Mouse (Mus musculus): ENCODE data around the gene Mgat5. TPM values are rescaled to one million over a fixed set of nuclear protein-coding genes. Genes with fewer than 3 reads are reported as not detected.

Gene Mgat5
- polyA plus RNA-seq, 1 experiment from 2014 or later, result 15.0 TPM

DNA sequence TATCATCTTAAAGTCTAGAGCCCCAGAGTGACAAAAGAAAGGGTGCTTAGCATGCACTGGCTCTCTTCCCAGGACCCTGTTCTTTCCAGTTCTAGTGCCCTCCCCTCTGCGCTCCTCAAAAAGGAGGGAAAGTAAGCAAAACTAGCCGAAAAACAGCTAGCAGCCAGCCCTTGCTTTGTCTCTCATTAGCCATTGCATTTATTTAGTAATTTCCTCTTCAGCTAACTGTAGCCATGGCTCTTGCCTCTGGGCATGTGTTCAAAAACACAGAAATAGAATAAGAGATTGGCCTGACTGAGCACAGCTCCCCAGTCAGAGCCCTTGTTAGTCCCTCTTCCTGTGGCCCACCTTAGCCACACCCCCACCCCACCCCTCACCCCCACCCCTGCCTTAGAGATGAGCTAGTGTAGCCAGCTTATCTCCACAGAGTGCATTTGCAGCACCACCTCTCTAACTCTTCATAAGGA lies 204.2 kb downstream of the Mgat5 start:
- no peak overlapping the region for H3K4me2 ChIP-seq
- H3K4me3 ChIP-seq, result no peak overlapping the region
- H3K27ac ChIP-seq (replicated peaks), result peak overlapping the region; percentile 37
- H3K4me1 ChIP-seq (replicated peaks), result 0 out of 2 replicates have a peak, but pooled peaks cover 4% of the 10 kb centered on the region
- no peaks in the 10 kb centered on the region for H3K27me3 ChIP-seq
- no peaks in the 10 kb centered on the region for H3K9me3 ChIP-seq
- peaks cover 9% of the 10 kb centered on the region for H3K36me3 ChIP-seq
- H3K9ac ChIP-seq, result no peak overlapping the region
- ATAC-seq (ENCODE audit: low FRiP score, low read depth), result peak; percentile 77
- WGBS, result 52% methylated on average over 2 of the region's 2 CpGs

DNA sequence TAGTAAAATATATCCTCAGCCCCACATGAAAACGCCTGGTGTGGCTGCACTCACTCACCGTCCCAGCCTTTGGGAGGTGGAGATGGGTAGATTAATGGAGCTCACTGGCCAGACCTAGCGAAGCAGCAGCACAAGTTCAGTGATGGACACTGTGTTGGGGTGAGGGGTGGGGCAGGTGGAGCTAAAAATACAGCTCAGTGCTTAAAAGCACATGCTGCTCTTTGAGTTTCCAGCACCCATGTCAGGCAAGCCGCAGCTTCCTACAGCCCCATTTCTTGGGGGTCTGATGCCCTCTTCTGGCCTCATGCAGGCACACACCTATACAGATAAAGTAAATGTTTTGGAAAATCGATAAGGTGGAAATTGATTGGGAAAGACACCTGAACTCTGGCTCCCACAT lies 204.7 kb downstream of the Mgat5 start:
- Histone ChIP-seq H3K9ac (no peak overlapping the region), H3K27me3 (no peaks in the 10 kb centered on the region), H3K4me2 (no peak overlapping the region), H3K36me3 (peaks cover 9% of the 10 kb centered on the region), H3K4me3 (no peak overlapping the region), H3K27ac (replicated peaks) (peak overlapping the region; percentile 37), H3K9me3 (no peaks in the 10 kb centered on the region), H3K4me1 (replicated peaks) (0 out of 2 replicates have a peak, but pooled peaks cover 4% of the 10 kb centered on the region)
- peak; percentile 40 for ATAC-seq (ENCODE audit: low FRiP score, low read depth)
- 46% methylated on average over 5 of the region's 5 CpGs for WGBS

DNA sequence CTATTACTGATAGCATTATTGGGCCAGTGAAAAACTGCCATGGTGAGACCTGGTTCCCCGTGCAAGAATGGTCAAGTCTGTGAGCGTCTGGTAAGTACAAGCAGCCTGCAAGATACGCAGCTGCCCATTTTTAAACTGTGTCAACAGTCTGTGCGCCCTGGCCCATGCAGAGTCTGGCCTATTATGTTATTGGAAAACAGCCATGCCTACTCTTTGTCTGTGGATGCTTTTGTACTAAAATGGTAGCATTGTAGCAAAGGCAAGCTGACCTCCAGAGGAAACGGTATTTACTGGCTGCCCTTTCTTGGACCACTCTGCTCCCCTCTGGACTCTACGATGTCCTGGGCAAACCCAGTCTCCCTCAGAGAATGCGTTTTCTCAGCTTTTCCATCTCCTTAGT lies 209.7 kb downstream of the Mgat5 start:
- no peak overlapping the region for H3K4me3 ChIP-seq
- H3K4me2 ChIP-seq, result no peak overlapping the region
- H3K27ac ChIP-seq (replicated peaks), result 0 out of 2 replicates have a peak overlapping the region, but pooled peaks have one; percentile 26
- 0 out of 2 replicates have a peak, but pooled peaks cover 4% of the 10 kb centered on the region for H3K4me1 ChIP-seq (replicated peaks)
- ATAC-seq (ENCODE audit: low FRiP score, low read depth), result peak; percentile 57; the same call in 1 of the 2 replicates
- H3K27me3 ChIP-seq, result no peaks in the 10 kb centered on the region
- peaks cover 9% of the 10 kb centered on the region for H3K36me3 ChIP-seq
- WGBS, result 32% methylated on average over 7 of the region's 7 CpGs
- no peaks in the 10 kb centered on the region for H3K9me3 ChIP-seq
- H3K9ac ChIP-seq, result no peak overlapping the region

DNA sequence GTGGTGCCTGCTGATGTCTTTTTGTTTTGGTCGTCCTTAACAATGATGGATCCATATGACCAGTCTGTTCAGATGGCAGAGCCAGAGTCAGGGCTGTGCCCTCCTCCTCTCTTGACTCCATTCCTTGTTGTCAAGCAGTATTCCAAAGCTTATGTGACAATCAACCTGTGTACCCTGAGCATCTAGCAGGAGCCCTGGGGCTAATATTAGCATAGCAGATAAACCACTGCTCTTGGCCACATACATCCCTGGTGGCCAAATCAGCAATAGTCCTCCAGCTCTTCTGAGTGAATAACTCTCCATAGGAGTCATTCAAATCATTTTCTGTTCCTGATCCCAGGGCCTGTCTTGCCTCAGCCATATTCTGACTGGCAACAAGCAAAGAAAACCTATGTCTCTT lies 211.1 kb downstream of the Mgat5 start:
- WGBS, result 90% methylated on average over 1 of the region's 1 CpGs
- Histone ChIP-seq H3K27ac (replicated peaks) (no peak overlapping the region), H3K36me3 (peaks cover 9% of the 10 kb centered on the region), H3K9ac (no peak overlapping the region), H3K27me3 (no peaks in the 10 kb centered on the region), H3K4me3 (no peak overlapping the region), H3K9me3 (no peaks in the 10 kb centered on the region), H3K4me1 (replicated peaks) (peaks cover 11% of the 10 kb centered on the region), H3K4me2 (no peak overlapping the region)
- no peak for ATAC-seq (ENCODE audit: low FRiP score, low read depth)

DNA sequence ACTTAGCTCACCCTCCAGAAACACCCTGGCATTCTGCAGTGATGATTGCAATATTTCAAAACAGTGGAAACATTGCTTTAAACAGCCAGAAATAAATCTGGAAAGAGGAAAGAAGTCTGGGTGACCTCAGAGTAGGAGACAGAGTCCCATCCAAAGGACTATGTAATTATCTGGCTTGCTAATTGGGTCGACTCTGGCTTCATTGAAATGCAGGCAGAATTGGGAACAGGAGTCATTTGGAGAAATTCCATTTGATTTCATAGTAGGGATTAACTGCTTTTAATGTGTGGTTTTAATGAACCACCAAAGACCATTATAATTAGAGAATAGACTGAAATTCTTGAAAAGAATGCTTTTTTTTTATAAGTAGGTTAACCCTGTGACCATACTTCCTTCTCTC lies 212.2 kb downstream of the Mgat5 start:
- Histone ChIP-seq H3K9ac (no peak overlapping the region), H3K9me3 (no peaks in the 10 kb centered on the region), H3K4me3 (no peak overlapping the region), H3K27ac (replicated peaks) (no peak overlapping the region), H3K36me3 (peaks cover 9% of the 10 kb centered on the region), H3K4me1 (replicated peaks) (peaks cover 14% of the 10 kb centered on the region), H3K27me3 (no peaks in the 10 kb centered on the region), H3K4me2 (no peak overlapping the region)
- ATAC-seq (ENCODE audit: low FRiP score, low read depth), result no peak
- 63% methylated on average over 1 of the region's 1 CpGs for WGBS

DNA sequence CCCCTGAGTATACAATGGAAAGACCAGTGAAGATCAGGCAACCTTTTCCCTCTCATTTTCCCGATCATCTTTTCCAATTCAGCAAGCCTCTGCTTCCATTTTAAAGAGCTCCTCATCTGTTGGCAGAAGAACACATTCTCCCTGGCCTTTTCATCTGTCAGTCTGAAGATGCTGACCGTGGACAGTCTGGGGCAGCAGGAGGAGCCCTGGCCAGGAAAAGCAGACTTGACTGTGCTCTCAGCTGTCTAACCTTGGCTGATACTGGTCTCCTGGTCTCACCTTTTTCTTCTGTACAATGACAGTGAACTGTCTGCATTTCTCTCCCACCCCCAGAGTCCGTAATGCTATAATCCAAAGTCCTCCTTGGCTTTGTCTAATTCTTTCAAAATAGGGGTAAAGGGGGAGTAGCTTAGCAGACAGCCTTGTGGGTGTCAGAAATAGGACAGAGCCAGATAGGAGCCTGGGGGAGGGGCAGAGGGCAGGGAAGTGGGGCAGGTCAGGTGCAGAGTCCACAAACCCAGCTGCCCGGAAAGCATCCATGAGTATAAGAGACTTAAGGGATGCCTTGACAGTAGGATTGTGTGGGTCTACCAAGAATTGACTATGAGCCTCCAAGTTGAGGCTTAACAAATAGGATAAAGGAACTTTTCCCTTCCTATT lies 214.2 kb downstream of the Mgat5 start:
- no peaks in the 10 kb centered on the region for H3K9me3 ChIP-seq
- no peak overlapping the region for H3K4me3 ChIP-seq
- no peak overlapping the region for H3K27ac ChIP-seq (replicated peaks)
- no peak overlapping the region for H3K9ac ChIP-seq
- no peak overlapping the region for H3K4me2 ChIP-seq
- peaks cover 14% of the 10 kb centered on the region for H3K4me1 ChIP-seq (replicated peaks)
- no peak for ATAC-seq (ENCODE audit: low FRiP score, low read depth)
- H3K27me3 ChIP-seq, result no peaks in the 10 kb centered on the region
- WGBS, result 58% methylated on average over 4 of the region's 4 CpGs
- H3K36me3 ChIP-seq, result no peaks in the 10 kb centered on the region

DNA sequence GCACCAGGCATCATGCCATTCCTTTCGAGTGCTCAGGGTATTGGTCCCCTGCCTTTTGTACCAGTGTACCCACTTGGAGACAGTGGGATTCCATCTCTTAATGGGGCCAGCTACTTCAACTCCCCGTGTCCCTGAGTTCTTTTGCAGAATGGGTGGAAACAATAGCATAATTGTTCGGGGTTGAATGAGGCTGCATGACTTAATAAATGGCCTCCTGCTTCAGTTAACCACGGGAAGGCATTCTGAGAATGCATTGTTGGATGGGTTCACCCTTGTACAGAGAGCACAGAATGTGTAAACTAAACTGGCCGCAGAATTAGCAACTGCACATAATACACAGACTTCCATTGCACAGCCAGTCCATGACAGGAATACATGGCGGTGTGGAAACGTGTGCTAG lies 214.8 kb downstream of the Mgat5 start:
- WGBS, result 23% methylated on average over 7 of the region's 7 CpGs
- no peak overlapping the region for H3K9ac ChIP-seq
- ATAC-seq (ENCODE audit: low FRiP score, low read depth), result no peak
- H3K4me3 ChIP-seq, result no peak overlapping the region
- no peak overlapping the region for H3K4me2 ChIP-seq
- H3K27me3 ChIP-seq, result no peaks in the 10 kb centered on the region
- H3K4me1 ChIP-seq (replicated peaks), result peaks cover 20% of the 10 kb centered on the region
- no peaks in the 10 kb centered on the region for H3K9me3 ChIP-seq
- H3K36me3 ChIP-seq, result no peaks in the 10 kb centered on the region
- H3K27ac ChIP-seq (replicated peaks), result no peak overlapping the region

DNA sequence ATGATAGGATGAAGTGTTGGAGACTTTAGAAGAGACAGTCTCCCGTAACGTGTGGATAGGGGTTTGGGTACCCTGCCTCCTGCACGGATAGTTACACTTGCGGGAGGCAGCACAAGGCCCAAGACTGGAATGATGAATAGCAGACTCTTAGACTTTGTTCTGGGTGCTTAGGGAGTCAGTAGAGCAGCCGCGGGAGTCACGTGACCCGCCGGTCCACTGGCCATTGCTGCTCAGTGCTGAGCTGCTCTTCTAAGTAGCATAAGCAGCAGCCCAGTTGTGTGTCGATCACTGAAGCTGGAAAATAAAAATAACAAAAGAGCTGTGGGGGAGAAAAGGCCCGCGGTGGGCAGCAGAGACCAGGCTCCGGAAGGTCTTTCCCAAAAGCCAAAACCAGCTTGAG lies 215.6 kb downstream of the Mgat5 start:
- Histone ChIP-seq H3K9me3 (no peaks in the 10 kb centered on the region), H3K9ac (no peak overlapping the region), H3K4me2 (no peak overlapping the region), H3K27me3 (no peaks in the 10 kb centered on the region), H3K36me3 (no peaks in the 10 kb centered on the region), H3K4me1 (replicated peaks) (peaks cover 26% of the 10 kb centered on the region), H3K27ac (replicated peaks) (no peak overlapping the region), H3K4me3 (no peak overlapping the region)
- 29% methylated on average over 13 of the region's 13 CpGs for WGBS
- ATAC-seq (ENCODE audit: low FRiP score, low read depth), result peak; percentile 51; the same call in 1 of the 2 replicates

DNA sequence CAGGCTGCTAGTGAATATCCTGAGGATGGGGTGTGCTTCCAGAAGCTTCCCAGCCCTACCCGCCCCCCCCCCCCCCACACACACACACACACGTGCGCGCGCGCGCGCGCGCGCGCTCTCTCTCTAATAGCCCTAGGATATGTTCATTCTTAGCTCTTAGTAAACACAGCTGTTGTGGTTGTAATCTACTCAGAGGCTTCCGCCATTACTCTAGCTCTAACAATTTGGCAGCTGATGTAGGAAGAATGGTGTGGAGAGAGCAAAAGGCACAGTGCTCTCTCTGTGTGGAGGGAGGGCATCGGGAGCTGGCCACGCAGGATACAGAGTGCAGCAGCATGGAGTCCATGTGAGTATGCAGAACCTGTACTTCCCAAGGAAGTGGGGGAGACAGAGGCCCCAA lies 216.0 kb downstream of the Mgat5 start:
- 70% methylated on average over 15 of the region's 15 CpGs for WGBS
- H3K9ac ChIP-seq, result no peak overlapping the region
- no peaks in the 10 kb centered on the region for H3K9me3 ChIP-seq
- H3K4me3 ChIP-seq, result no peak overlapping the region
- no peak for ATAC-seq (ENCODE audit: low FRiP score, low read depth)
- H3K4me1 ChIP-seq (replicated peaks), result peaks cover 27% of the 10 kb centered on the region
- H3K27me3 ChIP-seq, result no peaks in the 10 kb centered on the region
- H3K4me2 ChIP-seq, result no peak overlapping the region
- H3K27ac ChIP-seq (replicated peaks), result 0 out of 2 replicates have a peak overlapping the region, but pooled peaks have one; percentile 32
- H3K36me3 ChIP-seq, result no peaks in the 10 kb centered on the region

DNA sequence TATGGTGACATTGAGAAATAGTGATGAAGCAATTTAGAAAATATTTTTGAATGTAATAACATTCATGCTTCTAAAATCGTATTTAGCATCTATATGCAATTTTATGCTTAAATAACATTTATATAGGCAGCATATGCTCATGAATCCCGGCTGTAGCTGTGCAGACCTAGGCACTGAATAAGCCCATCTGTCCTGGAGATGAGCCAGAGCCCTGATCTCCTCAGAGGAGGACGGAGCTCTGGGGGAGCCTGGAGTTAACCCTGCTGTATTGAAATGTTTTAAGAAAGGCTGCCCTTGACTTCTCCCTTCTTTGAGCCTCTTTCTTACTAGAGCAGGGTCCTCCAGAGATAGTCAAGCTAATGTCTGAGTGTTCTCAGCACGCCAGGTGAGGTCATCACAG lies 217.8 kb downstream of the Mgat5 start:
- H3K9ac ChIP-seq, result no peak overlapping the region
- H3K4me1 ChIP-seq (replicated peaks), result peaks cover 27% of the 10 kb centered on the region
- no peak overlapping the region for H3K4me3 ChIP-seq
- H3K27ac ChIP-seq (replicated peaks), result no peak overlapping the region
- H3K27me3 ChIP-seq, result no peaks in the 10 kb centered on the region
- 57% methylated on average over 4 of the region's 4 CpGs for WGBS
- ATAC-seq (ENCODE audit: low FRiP score, low read depth), result no peak
- no peak overlapping the region for H3K4me2 ChIP-seq
- H3K9me3 ChIP-seq, result no peaks in the 10 kb centered on the region
- H3K36me3 ChIP-seq, result no peaks in the 10 kb centered on the region

DNA sequence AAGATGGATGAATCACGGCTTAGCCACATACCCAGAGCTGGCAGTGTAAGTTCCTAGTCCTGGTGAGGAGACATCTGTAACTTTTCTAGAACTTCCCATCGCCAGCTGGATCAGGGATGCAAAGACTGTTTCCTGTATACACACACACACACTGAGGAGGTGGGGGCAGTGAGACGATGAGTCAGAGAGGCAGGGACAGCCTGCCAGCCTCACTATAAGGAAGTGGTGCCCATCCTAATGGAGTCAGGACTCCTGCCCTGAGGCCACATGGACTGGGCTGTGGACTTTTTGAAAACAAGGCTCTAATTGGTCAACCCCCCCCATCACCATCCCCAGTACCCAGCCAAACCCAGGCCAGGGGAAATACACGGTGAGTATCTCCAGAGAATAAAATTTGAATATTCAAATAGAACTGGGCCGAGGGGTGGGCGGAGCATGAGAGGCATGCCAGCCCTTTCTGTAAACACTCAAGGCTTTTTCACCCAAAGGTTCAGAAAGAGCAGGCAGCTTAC lies 220.3 kb downstream of the Mgat5 start:
- Histone ChIP-seq H3K27me3 (no peaks in the 10 kb centered on the region), H3K4me1 (replicated peaks) (peaks cover 23% of the 10 kb centered on the region), H3K27ac (replicated peaks) (0 out of 2 replicates have a peak overlapping the region, but pooled peaks have one; percentile 10), H3K36me3 (no peaks in the 10 kb centered on the region), H3K9me3 (no peaks in the 10 kb centered on the region), H3K4me3 (no peak overlapping the region), H3K9ac (no peak overlapping the region), H3K4me2 (no peak overlapping the region)
- ATAC-seq (ENCODE audit: low FRiP score, low read depth), result no peak; the same call in 1 of the 2 replicates
- WGBS, result 42% methylated on average over 6 of the region's 6 CpGs

DNA sequence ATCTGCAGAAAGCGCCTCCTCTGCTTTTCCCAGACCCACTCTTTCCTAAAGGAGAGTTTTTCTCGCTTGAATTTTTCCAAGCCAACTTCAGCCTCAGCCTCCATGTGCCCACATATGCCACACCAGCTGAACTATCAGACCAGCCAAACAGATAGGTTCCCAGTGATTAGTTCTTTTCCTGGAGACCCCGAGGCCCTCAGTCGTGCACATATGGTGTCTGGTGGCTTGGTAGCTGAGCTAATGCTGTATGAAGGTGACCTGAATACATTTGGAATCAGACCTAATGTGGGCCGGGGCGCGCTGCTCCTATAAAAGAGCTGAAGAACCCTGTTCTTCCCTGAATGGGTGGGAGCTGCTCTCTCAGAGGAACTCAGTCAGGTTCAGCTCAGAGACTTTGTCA lies 225.5 kb downstream of the Mgat5 start:
- Histone ChIP-seq H3K4me1 (replicated peaks) (peaks cover 13% of the 10 kb centered on the region), H3K4me2 (no peak overlapping the region), H3K9ac (no peak overlapping the region), H3K36me3 (no peaks in the 10 kb centered on the region), H3K27me3 (no peaks in the 10 kb centered on the region), H3K27ac (replicated peaks) (no peak overlapping the region), H3K9me3 (no peaks in the 10 kb centered on the region), H3K4me3 (no peak overlapping the region)
- ATAC-seq (ENCODE audit: low FRiP score, low read depth), result peak; percentile 24; the same call in 1 of the 2 replicates
- WGBS, result 80% methylated on average over 7 of the region's 7 CpGs
